Mouse (Mus musculus) testis, adult 2 months (tissue): ENCODE results near the gene Pdhb.

Source experiments
- CTCF ChIP-seq: fragments of 200-500 bp; IDR thresholded peaks from 2 replicates; pipeline ENCODE4 v1.5.1; 2012; ENCODE audit warnings: low read depth, mild to moderate bottlenecking, inconsistent platforms, low read length, moderate library complexity; ENCODE audit not compliant: control insufficient read depth, insufficient read depth, insufficient replicate concordance
- POLR2A ChIP-seq: fragments of 200-500 bp; IDR thresholded peaks from 2 replicates; pipeline ENCODE4 v1.6.1; 2012; ENCODE audit warnings: low read depth, mild to moderate bottlenecking, inconsistent platforms, low read length, moderate library complexity; ENCODE audit not compliant: control insufficient read depth

DNA sequence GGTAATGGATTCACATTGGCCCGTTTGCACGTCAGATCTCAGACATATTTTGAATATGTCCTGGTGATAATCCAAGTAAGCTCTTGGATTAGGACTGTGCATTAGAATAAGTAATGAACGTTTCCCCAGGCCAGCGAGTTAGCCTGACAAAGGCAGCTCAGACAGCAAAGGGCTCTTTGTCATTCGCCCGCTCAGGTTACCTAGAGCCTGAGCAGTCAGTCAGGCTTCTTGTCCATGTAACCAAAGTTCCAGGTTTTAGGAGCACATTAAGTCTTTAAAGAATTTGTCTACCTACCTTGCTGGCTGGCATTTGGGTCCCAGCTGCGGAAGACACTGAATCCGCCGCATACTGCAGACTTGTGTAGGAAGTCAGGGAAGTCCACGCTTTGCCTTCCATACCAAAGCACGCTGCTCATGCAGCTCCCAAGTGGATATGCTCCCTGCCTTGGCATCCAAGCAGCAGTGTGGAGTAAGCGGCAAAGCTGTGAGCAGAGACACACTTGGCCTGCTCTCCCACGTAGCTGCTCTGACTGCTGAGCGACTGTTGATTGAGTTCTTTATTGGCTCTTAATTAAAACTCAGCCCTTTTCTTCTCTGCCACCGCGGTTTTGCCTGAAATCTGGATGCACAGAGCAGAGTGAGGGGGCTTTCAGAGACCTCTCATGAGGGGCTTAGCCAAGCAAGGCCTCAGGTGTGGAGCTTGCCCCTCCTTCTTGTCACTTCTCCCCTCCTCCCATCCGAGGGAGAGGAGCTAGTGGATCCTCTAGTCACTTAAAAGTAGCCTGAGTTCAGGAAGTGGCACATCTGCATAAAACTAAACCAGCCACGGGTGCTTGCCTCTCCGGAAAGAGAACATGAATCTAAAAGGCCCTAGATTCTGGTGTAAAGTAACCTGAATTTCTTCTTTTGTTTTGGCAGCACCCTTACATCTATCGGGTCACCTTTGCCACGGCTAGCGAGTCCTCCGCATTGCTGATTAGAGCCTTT lies 32.8 kb downstream of the Pdhb start:
- TF ChIP-seq CTCF (no peak), POLR2A (no peak)
